Mouse (Mus musculus) cerebellum, adult 9-11 months (tissue): Measurements from ENCODE around the gene Liph.
"Not testable (repeated sequence)": the region's sequence is repeated elsewhere in the genome, so short reads cannot be mapped to it uniquely, and the experiment has no call there.

Experiments used
- DNase-seq: peaks from one replicate; pipeline ENCODE4 v3.0.0; 2022

Gene Liph

DNA sequence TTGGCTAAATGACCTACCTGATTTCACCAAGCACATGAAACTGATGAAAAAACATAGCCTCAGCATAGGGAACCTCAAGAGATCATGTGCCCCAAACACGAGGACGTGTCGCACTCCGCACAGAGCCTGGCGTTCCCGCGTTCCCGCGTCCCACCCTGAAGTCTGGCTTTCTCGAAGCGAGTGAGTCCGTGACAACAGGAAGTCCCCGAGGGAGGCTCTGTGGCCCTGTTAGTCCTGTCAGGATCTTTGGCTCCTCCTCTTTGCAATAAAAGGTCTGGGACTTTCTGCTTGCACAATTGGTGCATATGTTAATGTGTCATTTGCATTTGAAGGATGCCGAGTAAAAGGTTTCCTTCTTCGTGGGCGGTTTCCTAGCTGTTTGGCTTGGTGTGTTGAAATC lies at the start of gene Liph:
Gene Liph (minus strand): TSS at position 360 of the 400 bp plus-strand sequence.
- no peak for DNase-seq

DNA sequence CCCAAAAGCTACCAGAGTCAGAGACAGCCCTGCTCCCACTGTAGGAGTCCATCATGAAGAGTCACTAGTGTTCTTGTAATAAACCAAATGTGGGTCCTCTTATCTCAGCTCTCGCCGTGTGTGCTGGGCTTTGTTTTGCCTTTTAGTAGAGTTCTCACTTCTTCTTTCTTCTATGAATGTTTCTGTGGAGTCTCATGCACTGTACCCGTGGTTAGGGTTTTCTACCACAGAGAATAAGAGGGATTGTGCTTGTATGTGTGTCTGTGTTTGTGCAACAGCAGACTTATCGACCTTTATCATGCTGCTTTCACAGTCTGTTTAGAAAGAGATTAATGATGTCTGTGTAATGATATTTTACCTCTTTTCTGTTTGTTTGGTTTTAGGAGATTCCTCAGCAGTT lies 48.4 kb upstream of the Liph start:
- no peak for DNase-seq

DNA sequence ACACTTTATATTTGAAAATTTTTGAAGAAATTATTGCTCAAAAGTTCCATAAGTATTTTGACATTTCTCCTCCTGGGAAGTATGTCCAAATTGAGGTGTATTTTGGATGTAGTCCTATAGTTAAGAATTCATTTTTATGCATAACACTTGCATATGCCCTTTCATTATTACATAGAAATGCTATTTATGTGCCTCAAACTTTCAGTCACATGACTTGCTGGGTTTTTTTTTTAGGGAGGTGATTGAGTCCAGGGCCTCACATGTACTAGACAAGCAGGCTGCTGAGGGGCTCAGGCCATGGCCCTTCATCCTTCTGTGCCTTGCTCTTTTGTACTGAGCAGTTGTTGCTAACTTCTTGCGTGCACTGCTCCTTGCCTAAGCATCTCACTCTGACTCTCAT lies 44.5 kb upstream of the Liph start:
- DNase-seq = no peak

DNA sequence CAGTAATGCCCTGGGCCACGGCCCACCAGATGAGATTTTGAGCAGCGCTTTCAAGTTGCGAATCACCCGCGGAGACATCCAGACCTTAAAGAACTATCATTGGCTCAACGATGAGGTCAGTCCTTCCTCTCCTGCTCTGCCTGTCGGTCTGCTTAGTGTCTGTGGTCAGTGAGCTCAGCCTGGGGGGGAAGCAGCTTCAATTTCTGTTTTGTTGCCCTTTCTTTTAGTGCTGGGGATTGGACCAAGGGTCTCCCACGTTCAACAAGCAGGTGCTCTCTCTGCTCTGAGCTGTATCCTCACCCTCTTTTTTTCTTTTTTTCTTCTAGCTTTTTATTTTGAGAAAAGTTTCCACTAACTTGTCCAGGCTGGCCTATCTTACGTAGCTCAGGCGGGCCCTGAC lies 43.1 kb upstream of the Liph start:
- no peak for DNase-seq

DNA sequence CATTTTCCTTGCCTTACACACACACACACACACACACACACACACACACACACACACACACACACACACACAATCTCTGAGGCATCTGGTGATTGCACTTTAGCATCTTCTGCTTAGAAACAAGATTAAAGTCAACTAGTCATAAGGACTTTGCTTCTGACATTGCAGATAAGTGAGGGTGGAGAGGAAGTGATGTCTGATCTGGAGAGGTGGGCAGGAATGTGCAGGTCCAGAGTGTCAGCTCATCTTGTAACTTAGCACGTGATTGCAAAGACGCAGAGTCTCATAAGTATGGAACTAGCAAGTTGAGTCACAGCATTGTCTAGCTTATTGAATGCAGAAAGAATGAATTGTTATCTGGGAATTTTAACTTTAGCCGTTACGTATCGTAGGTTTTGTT lies 32.0 kb upstream of the Liph start:
- no peak for DNase-seq

DNA sequence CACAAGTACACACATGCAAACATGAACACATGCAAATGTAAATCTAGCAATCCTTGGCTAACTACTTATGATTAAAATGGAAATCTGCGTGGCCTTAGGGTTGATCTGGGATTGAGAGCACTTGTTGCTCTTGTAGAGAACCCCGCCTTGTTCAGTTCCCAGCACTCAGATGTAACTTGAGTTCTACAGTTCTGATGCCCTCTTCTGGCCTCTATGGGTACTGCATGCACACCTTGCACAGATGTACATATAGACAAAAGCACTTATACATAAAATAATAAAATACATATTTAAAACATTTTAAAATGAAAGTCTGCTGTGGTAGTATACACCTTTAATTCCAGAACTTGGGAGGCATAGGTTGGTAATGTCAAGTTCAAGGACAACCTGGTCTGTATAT lies 26.7 kb upstream of the Liph start:
- DNase-seq = no peak

DNA sequence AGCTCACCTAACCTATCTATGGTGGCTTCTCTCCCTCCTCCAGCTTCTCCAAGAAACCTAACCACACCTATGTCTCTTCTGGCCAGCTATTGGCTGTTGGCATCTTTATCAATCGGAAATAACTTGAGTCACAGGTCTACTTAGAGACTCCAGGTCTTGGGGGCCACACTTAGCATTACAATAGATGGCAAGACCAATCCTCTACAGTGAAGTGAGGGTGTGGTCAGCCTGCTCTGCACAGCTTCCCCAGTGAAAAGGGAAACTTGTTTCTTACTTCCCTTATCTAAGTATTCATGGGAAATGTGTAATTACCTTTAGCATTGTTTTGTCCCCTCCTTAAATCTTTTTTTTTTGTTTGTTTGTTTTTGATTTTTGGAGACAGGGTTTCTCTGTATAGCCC lies 20.1 kb upstream of the Liph start:
- DNase-seq = no peak

DNA sequence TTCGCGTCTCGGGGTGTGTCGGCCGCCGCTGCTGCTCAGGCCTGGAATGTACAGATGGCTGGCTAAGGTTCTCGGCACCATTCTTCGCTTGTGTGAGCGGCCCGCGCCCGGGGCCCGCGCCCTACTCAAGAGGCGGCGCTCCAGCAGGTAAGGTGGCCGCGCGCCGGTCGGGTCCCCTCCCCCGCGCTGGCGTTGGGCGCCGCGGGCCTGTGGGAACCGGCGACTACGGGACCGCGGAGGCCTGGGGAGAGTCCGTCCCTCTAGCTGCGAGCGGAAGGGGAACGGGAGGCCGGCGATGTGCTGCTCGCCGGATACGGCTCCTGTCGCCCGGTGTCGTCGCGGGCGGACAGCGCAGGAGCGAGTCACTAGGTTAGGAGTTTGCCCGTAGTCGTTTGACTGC lies 14.1 kb upstream of the Liph start:
- DNase-seq = no peak

DNA sequence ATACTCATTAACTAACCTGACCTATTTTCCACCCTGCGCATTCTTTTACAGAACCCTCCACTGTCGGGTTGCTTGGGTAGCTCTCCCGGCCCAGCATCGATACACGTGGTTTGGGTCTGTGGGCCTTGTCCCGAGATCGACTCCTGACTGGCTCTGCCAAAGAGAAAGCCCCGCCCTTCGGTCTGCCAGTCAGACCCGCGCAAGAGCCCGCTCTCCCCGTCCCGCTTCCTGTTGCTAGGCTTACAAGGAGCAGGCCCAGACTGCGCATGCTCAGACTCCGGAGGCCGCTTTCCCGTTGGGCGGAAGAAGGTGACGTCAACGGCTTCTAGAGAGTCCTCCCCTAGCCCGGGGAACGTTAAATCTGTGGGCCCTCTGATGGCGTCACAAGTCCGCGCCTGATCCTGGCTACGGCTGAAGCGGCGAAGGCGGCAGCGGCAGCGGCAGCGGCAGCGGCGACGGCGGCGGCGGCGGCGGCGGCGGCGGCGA lies 13.7 kb upstream of the Liph start, which contains the start of gene Senp2:
Gene Senp2 (plus strand): TSS at position 386 of the 486 bp plus-strand sequence.
- peak; percentile 100 for DNase-seq

DNA sequence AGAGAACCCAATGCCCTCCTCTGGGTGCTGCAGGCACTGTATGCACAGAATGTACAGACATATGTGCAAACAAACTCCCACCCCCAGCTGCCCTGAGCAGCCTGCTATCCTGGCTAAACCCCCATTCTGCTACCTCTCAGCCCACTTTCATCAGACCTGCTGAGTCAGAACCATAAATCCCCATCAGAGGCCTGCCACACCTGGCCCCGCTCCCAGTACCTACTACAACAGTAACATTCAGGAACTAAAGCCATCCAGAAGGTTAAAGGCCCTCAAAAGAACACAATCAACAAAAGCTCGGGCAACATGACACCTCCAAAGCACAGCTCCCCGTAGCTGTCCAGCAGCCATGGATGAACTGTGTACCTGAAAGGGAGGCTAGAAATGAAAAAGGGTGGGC lies 6.1 kb upstream of the Liph start:
- no peak for DNase-seq

DNA sequence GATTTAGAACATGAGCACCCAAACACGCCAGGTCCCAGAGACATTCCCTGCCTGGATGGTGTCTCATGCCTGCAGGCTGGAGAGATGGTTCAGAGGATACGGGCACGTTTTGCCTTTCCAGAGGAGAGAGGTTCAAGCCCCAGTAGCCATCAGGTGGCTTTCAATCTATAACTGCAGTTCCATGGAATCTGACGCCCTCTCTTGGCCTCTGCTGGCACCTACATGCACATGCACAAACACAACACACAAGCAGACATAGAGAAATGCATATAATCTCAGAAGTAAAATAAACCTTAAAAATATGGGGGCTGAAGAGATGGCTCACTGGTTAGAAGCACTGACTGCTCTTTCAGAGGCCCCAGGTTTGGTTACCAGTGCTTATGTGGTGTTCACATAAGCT lies 5.7 kb upstream of the Liph start:
- DNase-seq = no peak

DNA sequence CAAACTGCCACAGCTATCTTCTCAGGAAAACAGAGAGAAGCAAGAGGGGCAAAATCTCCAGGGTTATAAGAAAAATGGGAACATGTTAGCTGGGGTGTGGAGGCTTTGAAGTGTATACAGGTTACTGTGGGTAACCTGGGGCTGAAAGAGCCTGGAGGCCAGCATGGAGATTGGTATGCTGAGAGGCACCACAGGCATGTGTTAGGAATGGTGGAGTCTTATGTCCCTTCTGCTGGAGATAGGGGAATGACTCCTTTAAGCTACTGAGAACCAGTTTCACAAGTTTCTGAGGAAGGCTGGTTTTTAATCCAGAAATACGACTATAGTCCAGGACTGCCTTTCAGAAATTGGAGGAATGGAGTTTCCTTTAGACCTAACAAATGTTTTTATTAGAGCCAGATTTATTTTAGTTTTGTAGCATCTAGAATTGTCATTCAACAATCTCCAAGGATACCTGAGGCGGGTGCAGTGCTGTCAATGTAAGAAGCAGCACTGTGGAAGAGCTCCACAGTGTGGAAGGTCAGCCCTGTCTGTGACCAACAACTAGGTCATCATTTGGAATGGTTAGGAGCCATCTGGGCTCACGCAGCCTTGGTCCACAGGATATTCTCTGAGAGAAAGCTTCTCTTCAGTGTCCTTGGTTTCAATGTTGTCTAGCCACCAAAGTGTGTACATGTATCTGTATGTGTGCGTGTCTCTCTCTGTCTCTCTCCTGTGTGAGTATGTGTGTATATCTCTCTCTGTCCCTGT lies 4.7 kb upstream of the Liph start:
- DNase-seq = no peak

DNA sequence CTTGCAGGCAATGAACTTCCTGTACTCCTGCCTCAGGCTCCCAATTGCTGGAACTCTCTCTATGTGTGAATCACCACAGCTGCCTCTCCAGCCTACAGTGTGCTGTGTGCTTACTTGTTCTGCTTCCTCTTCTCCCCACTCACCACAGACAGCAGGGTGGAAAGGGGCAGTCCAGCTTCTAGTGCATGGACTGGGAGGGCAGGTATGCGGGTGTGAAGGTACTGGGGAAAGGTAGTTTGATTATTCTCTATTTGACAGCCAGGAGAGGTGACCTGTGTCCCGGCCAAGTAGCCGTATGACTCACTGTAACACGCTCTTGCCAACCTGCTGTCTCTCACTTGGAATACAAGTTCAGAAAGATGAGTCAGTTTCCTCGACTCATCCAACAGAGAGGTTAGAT lies 2.6 kb upstream of the Liph start:
- DNase-seq = no peak

DNA sequence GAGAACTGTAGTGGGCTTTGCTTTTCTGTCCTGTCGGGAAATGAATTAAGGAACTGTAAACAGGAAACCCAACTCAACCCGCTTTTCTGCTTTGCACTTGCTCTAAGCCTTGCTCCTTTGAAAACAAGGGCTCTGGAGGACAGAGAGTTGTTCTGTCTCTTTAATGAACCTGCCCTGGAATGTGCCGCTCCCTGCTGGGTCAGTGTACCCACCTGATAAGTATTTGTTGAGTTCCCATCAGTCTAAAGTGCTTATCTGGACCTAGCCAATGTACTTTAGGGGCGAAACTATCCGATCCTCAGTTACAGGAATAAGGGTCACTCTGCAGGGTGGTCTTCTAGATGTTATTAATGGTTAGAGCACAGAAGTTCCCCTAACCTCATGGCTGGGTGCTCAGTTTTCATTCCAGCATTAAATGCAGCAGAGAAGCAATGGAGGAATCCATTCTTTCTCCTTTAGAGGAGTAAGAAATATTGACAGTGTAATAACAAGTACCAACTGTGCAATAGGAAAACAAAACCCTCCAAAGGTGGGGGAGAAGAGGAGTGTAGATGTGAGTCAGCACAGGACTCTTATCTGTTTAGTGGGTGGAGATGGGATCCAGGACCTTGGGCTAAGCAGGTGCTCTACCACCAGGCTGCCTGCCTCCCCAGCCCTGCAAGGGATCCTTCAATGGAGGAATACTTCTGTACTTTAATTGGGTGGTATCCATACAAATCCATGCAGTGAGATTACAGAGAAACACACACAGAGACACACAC lies 1.6 kb upstream of the Liph start:
- no peak for DNase-seq

DNA sequence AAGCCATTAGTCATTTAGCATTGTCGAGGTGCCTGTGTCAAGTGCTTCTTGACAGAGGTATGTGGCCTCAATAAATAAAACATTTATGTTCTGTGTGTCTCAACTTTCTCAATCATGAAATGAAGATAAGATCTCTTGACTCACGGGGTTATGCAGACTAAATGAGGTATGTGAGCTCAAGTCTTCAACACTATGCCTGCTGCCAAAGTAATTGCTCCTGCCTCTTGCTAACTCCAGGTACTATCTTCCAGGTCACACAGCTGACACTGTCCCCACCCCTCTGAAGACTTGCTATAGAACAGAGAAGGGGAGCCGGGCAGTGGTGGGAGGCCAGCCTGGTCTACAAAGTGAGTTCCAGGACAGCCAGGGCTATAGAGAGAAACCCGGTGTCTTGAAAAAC lies 939 bp upstream of the Liph start:
- DNase-seq = no peak

DNA sequence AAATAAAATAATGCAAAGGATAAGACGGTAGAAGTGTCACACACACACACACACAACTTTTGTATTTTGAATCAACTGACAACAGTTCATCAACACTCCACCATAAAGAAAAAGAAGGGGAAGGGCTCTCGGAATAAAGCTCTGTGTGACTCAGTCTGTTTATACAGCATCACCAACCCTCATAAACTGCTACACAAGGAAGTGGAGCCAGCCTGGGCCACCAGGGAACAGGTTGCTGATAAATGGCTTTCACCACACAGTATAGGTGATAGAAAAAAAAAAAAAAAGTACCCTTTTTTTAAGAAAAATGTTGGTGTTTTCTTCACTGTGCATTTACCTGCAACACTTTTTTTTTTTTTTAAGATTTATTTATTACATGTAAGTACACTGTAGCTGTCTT lies 3.7 kb downstream of the Liph start:
- no peak for DNase-seq

DNA sequence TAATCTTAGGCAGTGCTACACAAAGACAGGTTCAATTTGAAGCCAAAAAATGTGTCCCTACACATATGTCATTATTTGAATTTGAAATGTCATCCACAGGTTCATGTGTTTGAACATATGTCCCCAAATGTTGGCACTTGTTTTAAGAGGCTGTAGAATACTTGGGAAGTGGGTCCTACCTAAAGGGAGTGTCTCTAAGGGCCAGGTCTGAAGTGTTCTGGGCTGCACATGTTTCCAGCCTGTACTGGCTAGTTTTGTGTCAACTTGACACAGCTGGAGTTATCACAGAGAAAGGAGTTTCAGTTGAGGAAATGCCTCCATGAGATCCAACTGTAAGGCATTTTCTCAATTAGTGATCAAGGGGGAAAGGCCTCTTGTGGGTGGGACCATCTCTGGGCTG lies 4.6 kb downstream of the Liph start:
- DNase-seq = not testable (repeated sequence)

DNA sequence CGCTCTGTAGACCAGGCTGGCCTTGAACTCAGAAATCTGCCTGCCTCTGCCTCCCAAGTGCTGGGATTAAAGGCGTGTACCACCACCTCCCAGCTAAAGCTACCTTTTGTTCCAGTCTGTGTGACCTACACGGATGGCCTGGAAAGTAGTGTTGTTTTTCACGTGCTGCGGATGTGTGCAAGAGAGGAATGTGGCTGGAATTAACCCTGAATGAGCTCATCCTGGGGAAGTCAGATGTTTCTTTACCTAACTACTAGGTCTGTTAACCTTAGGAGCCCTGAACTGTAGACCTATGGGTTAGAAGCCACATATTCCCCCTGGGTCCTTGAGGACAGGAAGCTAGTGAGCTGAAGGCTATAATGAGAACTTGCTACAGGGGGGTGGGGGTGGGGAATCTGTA lies 7.5 kb downstream of the Liph start:
- DNase-seq = no peak

DNA sequence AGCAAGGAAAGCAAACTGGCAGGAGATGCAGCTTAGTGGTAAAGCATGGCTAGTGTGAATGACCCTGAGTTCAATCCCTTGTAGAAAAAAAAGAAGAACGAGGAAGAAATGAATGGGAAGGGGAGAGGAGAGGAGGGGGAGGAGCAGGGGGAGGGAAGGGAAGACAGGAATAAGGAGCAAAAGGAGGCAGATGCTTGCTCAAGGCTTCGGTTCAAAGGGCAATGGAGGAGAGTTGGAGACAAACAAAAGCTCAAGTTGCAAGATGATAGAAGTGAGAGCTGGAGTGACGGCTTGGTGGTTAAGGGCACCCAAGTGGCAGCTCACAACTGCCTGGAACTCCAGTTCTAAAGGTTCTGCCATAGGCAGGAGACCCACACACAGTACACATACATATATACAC lies 9.3 kb downstream of the Liph start:
- DNase-seq = no peak

DNA sequence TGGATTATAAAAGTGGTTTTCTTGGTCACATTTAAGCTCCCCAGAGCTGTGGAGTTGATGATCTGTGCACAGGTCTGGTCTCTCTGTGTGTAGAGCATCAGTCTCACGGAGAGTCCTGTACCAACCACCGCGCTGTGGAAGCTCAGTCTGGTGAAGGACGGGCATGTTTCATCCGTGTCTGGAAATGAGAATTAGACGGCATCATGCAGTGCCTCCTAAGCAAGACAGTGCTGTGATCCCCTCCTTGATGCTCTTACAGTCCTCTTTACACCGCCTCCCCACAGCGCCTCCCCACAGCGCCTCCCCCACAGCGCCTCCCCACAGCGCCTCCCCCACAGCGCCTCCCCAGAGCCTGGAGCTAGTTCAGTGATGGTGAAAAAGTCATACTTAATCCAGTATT lies 11.4 kb downstream of the Liph start:
- no peak for DNase-seq

DNA sequence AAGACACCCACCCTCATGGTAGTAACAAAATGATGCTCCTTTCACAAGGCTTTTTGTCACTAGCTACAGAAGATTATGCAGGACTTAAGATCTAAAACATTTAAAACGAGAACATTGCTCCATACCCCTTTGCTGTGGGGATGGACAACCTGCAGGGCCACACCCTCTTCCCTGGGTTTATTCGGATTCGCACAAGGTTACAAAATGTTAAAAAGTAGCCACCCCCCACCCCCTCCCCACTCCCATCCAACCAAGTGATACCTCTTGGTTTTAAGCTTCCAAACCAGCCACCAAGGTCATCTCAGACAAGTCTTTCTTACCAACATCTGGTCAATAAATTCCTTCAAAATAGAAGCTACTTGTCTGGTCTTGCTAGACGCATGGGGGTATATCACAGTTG lies 11.9 kb downstream of the Liph start:
- no peak for DNase-seq

DNA sequence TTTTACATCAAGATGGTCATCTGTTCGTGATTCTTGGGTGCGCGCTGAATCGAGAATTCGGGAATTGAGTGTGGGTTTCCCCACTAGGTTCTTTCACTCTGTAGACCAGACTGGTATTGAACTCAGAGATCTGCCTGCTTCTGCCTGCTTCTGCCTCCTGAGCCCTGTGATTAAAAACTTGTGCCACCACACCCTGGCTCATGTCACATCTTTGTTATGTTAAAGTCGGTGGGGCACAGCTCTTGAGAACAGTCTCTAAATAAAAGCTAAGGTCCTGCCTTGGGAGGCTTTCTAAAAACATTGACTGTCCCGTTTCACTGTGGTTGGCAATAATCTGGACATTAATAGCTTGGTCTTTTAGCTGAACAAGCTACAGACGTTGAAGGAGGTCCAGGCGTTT lies 12.3 kb downstream of the Liph start:
- no peak for DNase-seq

DNA sequence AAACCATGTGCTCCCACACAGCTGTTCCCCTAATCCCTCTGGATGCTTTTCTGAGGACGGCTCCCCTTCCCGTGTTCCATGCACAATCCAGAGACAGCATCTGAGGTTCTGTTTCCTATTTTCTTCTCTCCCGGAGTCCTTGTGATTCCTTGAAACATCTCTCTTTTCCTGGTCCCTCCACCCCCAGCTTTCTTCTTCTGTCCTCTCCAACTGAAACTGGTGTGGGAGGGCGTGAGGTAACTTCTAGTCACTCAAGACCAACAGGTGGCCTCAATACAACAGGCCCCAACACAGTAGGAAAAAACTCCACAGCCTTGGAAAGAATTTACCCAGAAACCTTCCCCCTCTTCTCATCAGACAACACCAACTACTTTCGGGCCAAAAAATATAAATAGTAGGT lies 18.1 kb downstream of the Liph start:
- DNase-seq = no peak

DNA sequence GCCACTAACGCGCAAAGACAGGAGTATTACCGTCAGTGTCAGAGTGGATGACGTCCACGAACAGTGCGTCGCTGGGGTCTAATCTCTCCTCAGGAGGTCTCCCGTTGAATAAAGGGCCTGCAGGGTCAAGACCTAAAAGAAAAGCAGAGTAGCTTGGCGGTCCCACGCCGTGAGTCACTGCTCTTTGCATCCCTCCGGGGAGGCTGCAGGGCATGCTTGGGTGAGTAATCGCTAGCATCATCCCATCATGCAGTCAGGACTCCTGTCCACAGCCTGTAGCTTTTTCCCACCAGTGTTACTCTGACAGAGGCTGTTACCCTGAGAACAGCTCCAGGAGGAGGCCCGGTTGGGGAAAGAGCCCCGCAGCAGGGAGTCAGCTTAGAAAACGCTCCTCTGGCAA lies 19.3 kb downstream of the Liph start:
- no peak for DNase-seq

DNA sequence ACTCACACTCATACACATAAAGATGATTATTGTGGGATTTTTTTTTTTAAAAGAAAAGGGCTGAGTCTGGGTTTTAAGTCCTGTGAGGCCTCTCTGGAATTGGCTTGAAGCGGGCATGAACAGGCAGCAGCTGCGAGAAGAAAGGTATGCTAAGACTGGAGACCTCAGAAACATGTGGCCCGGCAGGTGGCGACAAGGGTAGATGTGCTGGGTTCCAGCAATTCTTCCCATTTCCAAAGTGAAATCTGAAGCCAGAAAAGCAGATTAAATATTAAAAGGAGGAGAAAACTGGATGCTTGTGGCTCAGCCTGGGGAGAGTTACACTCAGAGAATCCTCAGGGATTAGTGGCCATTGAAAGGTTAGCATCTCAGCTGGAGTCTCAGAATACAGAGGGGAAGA lies 24.0 kb downstream of the Liph start:
- DNase-seq = no peak
